Mouse (Mus musculus): ENCODE measurements at regions not wholly inside any gene's neighbourhood (a gene's known extent, or its start where the extent isn't known, plus 50 kb on each side); places are given as distances from the start of the nearest gene placed in this dataset.

DNA sequence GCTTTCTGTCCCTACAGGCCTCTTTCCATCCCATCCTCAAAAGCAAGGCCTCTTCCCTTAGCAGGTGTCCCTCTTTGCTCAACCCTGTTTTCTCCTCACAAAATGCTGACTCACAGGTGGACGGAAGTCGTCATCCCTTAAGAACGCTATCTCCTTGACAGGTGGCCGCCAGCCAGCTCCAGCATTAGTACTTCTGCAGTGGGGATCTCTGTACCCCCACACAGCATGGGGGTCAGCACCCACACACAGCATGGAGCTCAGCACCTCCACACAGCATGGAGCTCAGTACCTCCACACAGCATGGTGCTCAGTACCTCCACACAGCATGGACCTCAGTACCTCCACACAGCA is 74.6 kb downstream of the Cd2 start:
- TF ChIP-seq CTCF (IDR thresholded peaks at IDR 0.05; ENCODE audit: low read depth): no peak
- TF ChIP-seq EP300 (IDR thresholded peaks at IDR 0.05; ENCODE audit: low read depth): no peak

All from liver, postnatal 0 days (tissue).